Mouse (Mus musculus) testis, adult 2 months (tissue): ENCODE measurements at regions not wholly inside any gene's neighbourhood (a gene's known extent, or its start where the extent isn't known, plus 50 kb on each side); places are given as distances from the start of the nearest gene placed in this dataset.

Experiments
- CTCF ChIP-seq: fragments of 200-500 bp; IDR thresholded peaks from 2 replicates; pipeline ENCODE4 v1.5.1; 2012; ENCODE audit warnings: low read depth, mild to moderate bottlenecking, inconsistent platforms, low read length, moderate library complexity; ENCODE audit not compliant: control insufficient read depth, insufficient read depth, insufficient replicate concordance
- POLR2A ChIP-seq: fragments of 200-500 bp; IDR thresholded peaks from 2 replicates; pipeline ENCODE4 v1.6.1; 2012; ENCODE audit warnings: low read depth, mild to moderate bottlenecking, inconsistent platforms, low read length, moderate library complexity; ENCODE audit not compliant: control insufficient read depth

- TF ChIP-seq POLR2A (no peak), CTCF (no peak)
Measured at GRCm38 (mm10) chr1:166866256-166866655, 135.0 kb upstream of the Fam78b start.
